Mouse (Mus musculus) heart, embryonic 12.5 days (tissue): Measurements from ENCODE around the gene Olfr414. TPM values are rescaled to one million over a fixed set of nuclear protein-coding genes. Genes with fewer than 3 reads are reported as not detected.

Source experiments
- ATAC-seq: fragments of 200-750 bp; cut with Nextera tagmentation; 2 replicates; pipeline ENCODE4 v1.8.0; 2017; ENCODE audit warnings: moderate TSS enrichment, moderate library complexity; ENCODE audit not compliant: insufficient number of reproducible peaks, low FRiP score
- H3K27ac ChIP-seq: fragments of 300-500 bp; sonication (generic); 2 replicates; pipeline ENCODE4 v1.5.1; 2016; ENCODE audit warnings: mild to moderate bottlenecking, moderate library complexity; ENCODE audit not compliant: poor library complexity, severe bottlenecking
- H3K27me3 ChIP-seq: fragments of 300-500 bp; sonication (generic); replicated peaks from 2 replicates; pipeline ENCODE4 v1.6.1; 2016; ENCODE audit warnings: mild to moderate bottlenecking, moderate library complexity
- H3K36me3 ChIP-seq: fragments of 300-500 bp; sonication (generic); 2 replicates; pipeline ENCODE4 v1.6.1; 2016; ENCODE audit warnings: mild to moderate bottlenecking, moderate library complexity
- H3K4me1 ChIP-seq: fragments of 300-500 bp; sonication (generic); replicated peaks from 2 replicates; pipeline ENCODE4 v1.6.1; 2016; ENCODE audit warnings: mild to moderate bottlenecking
- H3K4me2 ChIP-seq: fragments of 300-500 bp; sonication (generic); 2 replicates; pipeline ENCODE4 v1.6.1; 2016; ENCODE audit warnings: mild to moderate bottlenecking, moderate library complexity
- H3K4me3 ChIP-seq: fragments of 300-500 bp; sonication (generic); 2 replicates; pipeline ENCODE4 v1.5.1; 2016; ENCODE audit warnings: mild to moderate bottlenecking
- H3K9ac ChIP-seq: fragments of 300-500 bp; sonication (generic); 2 replicates; pipeline ENCODE4 v1.6.1; 2016; ENCODE audit warnings: mild to moderate bottlenecking, moderate library complexity
- H3K9me3 ChIP-seq: fragments of 300-500 bp; sonication (generic); replicated peaks from 2 replicates; pipeline ENCODE4 v1.6.1; 2016; ENCODE audit warnings: mild to moderate bottlenecking, moderate library complexity
- WGBS: fragments of 180-500 bp; shearing (Covaris S2); methylation state at CpG from one replicate; pipeline ENCODE4 v1.1.7; 2016; 5-methylcytosine and 5-hydroxymethylcytosine counted together
- polyA plus RNA-seq: library from polyadenylated mRNA; unstranded; fragments of >200 nt; fragmentation: Nextera tagmentation; extraction: Ambion mirVana; gene quantifications from 2 replicates; pipeline ENCODE4 v1.2.1, GENCODE M21; 2016

Olfr414 gene
- polyA plus RNA-seq, 1 experiment from 2014 or later = not detected

DNA sequence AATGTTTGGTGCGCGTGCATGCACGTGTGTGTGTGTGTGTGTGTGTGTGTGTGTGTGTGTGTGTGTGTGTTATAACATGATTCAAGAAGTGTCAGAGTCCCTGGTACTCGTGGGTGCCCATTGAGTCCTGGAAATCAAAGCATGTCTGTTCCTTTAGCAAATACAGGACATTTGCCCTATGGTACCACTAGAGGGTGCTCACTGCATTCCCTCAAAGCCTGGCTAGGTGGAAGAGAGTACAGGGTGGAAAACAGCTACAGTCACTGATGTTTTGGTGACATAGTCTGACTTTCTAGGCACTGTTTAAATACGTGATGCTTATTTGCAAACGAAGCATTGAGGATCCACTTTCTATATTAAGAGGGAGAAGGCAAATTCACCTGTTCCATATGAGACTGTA, 45.9 kb downstream of the Olfr414 start:
- no peak overlapping the region for H3K4me3 ChIP-seq
- H3K4me1 ChIP-seq = no peaks in the 10 kb centered on the region
- no peak overlapping the region for H3K9ac ChIP-seq
- H3K27me3 ChIP-seq = no peaks in the 10 kb centered on the region
- no peak for ATAC-seq
- no peak overlapping the region for H3K4me2 ChIP-seq
- H3K27ac ChIP-seq = no peak overlapping the region
- H3K36me3 ChIP-seq = no peaks in the 10 kb centered on the region
- no peaks in the 10 kb centered on the region for H3K9me3 ChIP-seq
- WGBS = 5% methylated on average over 6 of the region's 6 CpGs

DNA sequence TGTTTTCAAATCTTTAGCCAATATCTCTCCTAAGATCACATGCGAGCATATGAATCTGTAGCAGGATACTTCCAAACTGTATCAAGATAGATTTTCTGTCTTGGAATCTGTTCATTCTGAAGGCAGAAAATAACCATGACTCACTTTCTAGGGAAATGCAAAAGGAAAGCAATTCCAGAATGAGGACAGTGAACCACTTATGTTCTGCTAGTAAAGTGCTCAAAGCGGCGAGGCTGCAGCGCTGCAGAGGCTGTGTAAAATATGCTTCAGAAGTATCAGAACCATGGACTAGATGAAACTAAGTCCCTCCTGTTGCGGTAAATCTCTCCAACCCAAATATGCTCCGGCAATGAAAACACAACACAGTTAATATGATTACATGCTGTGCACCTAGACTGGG, 58.7 kb downstream of the Olfr414 start:
- Histone ChIP-seq H3K4me3 (no peak overlapping the region), H3K4me2 (no peak overlapping the region), H3K27me3 (no peaks in the 10 kb centered on the region), H3K9ac (no peak overlapping the region), H3K36me3 (no peaks in the 10 kb centered on the region), H3K4me1 (no peaks in the 10 kb centered on the region), H3K9me3 (no peaks in the 10 kb centered on the region), H3K27ac (no peak overlapping the region)
- WGBS = 81% methylated on average over 6 of the region's 6 CpGs
- ATAC-seq = no peak

Other genes starting within 250 kb of the Olfr414 start
- not detected in 2 replicates for gene Olfr419, start 172.0 kb upstream of the Olfr414 start, polyA plus RNA-seq
- gene Mptx1, start 93.5 kb upstream of the Olfr414 start, polyA plus RNA-seq = not detected in 2 replicates
- not detected in 2 replicates for gene Olfr417, start 58.9 kb upstream of the Olfr414 start, polyA plus RNA-seq
- not detected in 2 replicates for gene Olfr248, start 33.0 kb upstream of the Olfr414 start, polyA plus RNA-seq
- gene Olfr220, start 18.0 kb downstream of the Olfr414 start, polyA plus RNA-seq = not detected in 2 replicates
- 0.63 and 0.78 TPM in 2 replicates for gene Fmn2, start 77.8 kb downstream of the Olfr414 start, polyA plus RNA-seq